Mouse (Mus musculus): Measurements from ENCODE around the gene Bcl2a1b. TPM values are rescaled to one million over a fixed set of nuclear protein-coding genes. Genes with fewer than 3 reads are reported as not detected.

The Bcl2a1b gene
- polyA plus RNA-seq (2017; shearing (Covaris generic)), result 1,089 TPM

DNA sequence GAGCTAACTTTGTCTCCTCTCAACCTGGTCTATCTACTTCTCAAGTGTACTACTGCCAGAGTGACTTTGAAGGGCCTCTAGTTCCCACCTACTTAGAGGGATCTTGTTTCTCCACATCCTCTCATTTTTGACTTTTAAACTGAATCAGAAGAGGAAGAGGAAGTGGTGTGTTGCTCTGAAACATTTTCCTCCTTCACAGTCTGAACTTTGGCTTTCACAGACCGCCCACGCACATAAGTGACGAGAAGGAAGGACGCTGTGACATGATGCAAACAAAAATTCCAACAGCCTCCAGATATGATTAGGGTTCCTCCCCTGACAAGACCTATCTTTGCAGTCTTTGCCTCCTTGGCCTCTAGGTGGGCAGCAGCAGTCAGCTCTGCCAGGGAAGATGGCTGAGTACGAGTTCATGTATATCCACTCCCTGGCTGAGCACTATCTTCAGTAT, at the start of gene Bcl2a1b, which contains the start of gene Gm29094:
TSS of gene Bcl2a1b (plus strand) at position 241 of the 448 bp plus-strand sequence.
TSS of gene Gm29094 (plus strand) at position 411 of the 448 bp plus-strand sequence.

DNA sequence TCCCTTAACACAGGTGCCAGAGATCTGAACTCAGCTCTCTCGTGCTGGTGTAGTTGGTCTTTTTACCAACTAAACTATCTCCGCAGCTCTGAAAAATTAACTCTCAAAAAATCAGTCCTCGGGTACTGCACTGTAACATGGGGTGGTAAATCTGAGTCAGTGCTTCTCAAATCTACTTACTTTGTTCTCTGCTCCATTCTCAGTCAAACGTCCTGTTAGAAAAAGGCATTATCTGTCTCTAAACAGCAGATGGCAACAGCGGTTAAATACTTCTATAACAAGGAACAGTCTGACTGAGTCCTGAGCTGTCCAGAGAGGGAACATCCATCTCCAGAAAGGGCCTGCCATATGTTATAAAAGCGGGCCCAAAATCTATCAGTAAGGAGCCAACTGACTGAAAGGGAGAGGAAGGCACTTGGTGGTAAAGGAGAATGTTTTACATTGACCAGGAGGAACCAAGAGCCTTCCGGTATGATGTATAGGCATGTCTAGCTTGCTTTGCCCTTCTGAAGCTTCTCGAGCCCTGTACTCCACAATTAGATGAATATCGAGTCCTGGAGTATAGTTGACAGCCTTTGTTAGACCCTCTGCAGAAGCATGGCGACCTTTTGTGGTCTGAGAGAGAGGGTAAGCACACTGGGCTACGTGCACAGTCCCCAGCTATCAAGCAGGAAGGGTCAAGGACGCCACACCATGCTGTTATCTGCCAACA, 11.5 kb downstream of the Bcl2a1b start, which contains the start of gene Mthfs:
TSS of gene Mthfs (plus strand) at position 324 of the 712 bp plus-strand sequence.

Other genes with a start within 250 kb of the Bcl2a1b start
- gene Bcl2a1a, start 242.3 kb upstream of the Bcl2a1b start, polyA plus RNA-seq (2017; shearing (Covaris generic)), result not detected
- gene Trim43b, start 106.4 kb upstream of the Bcl2a1b start, polyA plus RNA-seq (2017; shearing (Covaris generic)), result not detected
- 55.3 TPM for gene Gm29094, start 170 bp downstream of the Bcl2a1b start, polyA plus RNA-seq (2017; shearing (Covaris generic))
- gene Mthfs, start 11.5 kb downstream of the Bcl2a1b start, polyA plus RNA-seq (2017; shearing (Covaris generic)), result 70.5 TPM

Data from effector memory CD4-positive, alpha-beta T cell, adult 5 months (primary cell).